Mouse (Mus musculus) cerebellum, adult 2 months (tissue): ENCODE measurements around the gene Fbxo11. TPM values are rescaled to one million over a fixed set of nuclear protein-coding genes. Genes with fewer than 3 reads are reported as not detected.

Experiments used
- DNase-seq, 2 experiments: peaks; one replicate each; pipeline ENCODE4 v3.0.0; 2021
- H3K27ac ChIP-seq: fragments of 200-500 bp; 2 replicates; pipeline ENCODE4 v1.5.1; 2012; ENCODE audit warnings: low read length, control low read depth, inconsistent platforms; ENCODE audit not compliant: insufficient read depth
- H3K27me3 ChIP-seq: fragments of 200-500 bp; 2 replicates; pipeline ENCODE4 v1.6.1; 2012; ENCODE audit warnings: inconsistent platforms, mild to moderate bottlenecking, low read length, moderate library complexity; ENCODE audit not compliant: control insufficient read depth, insufficient read depth
- H3K4me1 ChIP-seq: fragments of 200-500 bp; 2 replicates; pipeline ENCODE4 v1.6.1; 2011; ENCODE audit warnings: low read length; ENCODE audit not compliant: control insufficient read depth, insufficient read depth
- H3K4me3 ChIP-seq: fragments of 200-500 bp; replicated peaks from 2 replicates; pipeline ENCODE3; 2011; ENCODE audit warnings: mild to moderate bottlenecking, low read depth, low read length, control low read depth; ENCODE audit not compliant: insufficient read depth
- CTCF ChIP-seq: fragments of 200-500 bp; IDR thresholded peaks from 2 replicates; pipeline ENCODE4 v1.5.1; 2011; ENCODE audit warnings: low read depth, mild to moderate bottlenecking, control low read depth, low read length, moderate library complexity, borderline replicate concordance; ENCODE audit not compliant: insufficient read depth
- POLR2A ChIP-seq: fragments of 200-500 bp; IDR thresholded peaks from 2 replicates; pipeline ENCODE4 v1.6.1; 2011; ENCODE audit warnings: low read length, control low read depth, borderline replicate concordance; ENCODE audit not compliant: insufficient read depth
- WGBS: fragments of 180-500 bp; shearing (Covaris S2); methylation state at CpG from one replicate; pipeline ENCODE4 v1.1.7; 2018; 5-methylcytosine and 5-hydroxymethylcytosine counted together
- polyA plus RNA-seq: library from polyadenylated mRNA; depleted of rRNA; stranded (reverse); fragments of >200 nt; gene quantifications from 2 replicates; pipeline ENCODE4 v1.2.3, GENCODE M21; 2012

Gene Fbxo11
- polyA plus RNA-seq, 1 experiment = 73.1 TPM

GRCm38 (mm10) chr17:88102597-88102996 lies 37.5 kb upstream of the Fbxo11 start:
- Histone ChIP-seq H3K27me3 (no peaks in the 10 kb centered on the region), H3K27ac (no peak overlapping the region), H3K4me1 (no peaks in the 10 kb centered on the region), H3K4me3 (no peak overlapping the region)
- DNase-seq = no peak
- 80% methylated on average over 7 of the region's 7 CpGs for WGBS
- no peak for TF ChIP-seq CTCF
- no peak for TF ChIP-seq POLR2A

GRCm38 (mm10) chr17:88098181-88098852 lies 33.2 kb upstream of the Fbxo11 start:
- no peaks in the 10 kb centered on the region for H3K27me3 ChIP-seq
- no peaks in the 10 kb centered on the region for H3K4me1 ChIP-seq
- no peak overlapping the region for H3K27ac ChIP-seq
- DNase-seq = no peak
- no peak for TF ChIP-seq POLR2A
- no peak for TF ChIP-seq CTCF
- WGBS = 89% methylated on average over 9 of the region's 9 CpGs
- H3K4me3 ChIP-seq = no peak overlapping the region

GRCm38 (mm10) chr17:88097543-88097942 lies 32.5 kb upstream of the Fbxo11 start:
- no peak for TF ChIP-seq POLR2A
- no peak for TF ChIP-seq CTCF
- Histone ChIP-seq H3K27me3 (no peaks in the 10 kb centered on the region), H3K27ac (no peak overlapping the region), H3K4me1 (no peaks in the 10 kb centered on the region), H3K4me3 (no peak overlapping the region)
- DNase-seq = no peak
- 95% methylated on average over 3 of the region's 3 CpGs for WGBS

GRCm38 (mm10) chr17:88096809-88097399 lies 31.8 kb upstream of the Fbxo11 start:
- 83% methylated on average over 12 of the region's 12 CpGs for WGBS
- Histone ChIP-seq H3K27ac (no peak overlapping the region), H3K27me3 (no peaks in the 10 kb centered on the region), H3K4me3 (no peak overlapping the region), H3K4me1 (no peaks in the 10 kb centered on the region)
- no peak for DNase-seq
- TF ChIP-seq POLR2A = no peak
- no peak for TF ChIP-seq CTCF

GRCm38 (mm10) chr17:88095517-88096198 lies 30.6 kb upstream of the Fbxo11 start:
- DNase-seq = no peak
- no peaks in the 10 kb centered on the region for H3K27me3 ChIP-seq
- WGBS = 56% methylated on average over 10 of the region's 10 CpGs
- TF ChIP-seq CTCF = no peak
- no peak for TF ChIP-seq POLR2A
- H3K4me3 ChIP-seq = no peak overlapping the region
- no peak overlapping the region for H3K27ac ChIP-seq
- no peaks in the 10 kb centered on the region for H3K4me1 ChIP-seq

GRCm38 (mm10) chr17:88094327-88094726 lies 29.2 kb upstream of the Fbxo11 start:
- no peaks in the 10 kb centered on the region for H3K4me1 ChIP-seq
- no peak overlapping the region for H3K27ac ChIP-seq
- WGBS = 18% methylated on average over 12 of the region's 12 CpGs
- H3K27me3 ChIP-seq = no peaks in the 10 kb centered on the region
- no peak overlapping the region for H3K4me3 ChIP-seq
- DNase-seq = no peak
- TF ChIP-seq POLR2A (no peak), CTCF (no peak)

- H3K4me3 ChIP-seq = no peak overlapping the region
- H3K4me1 ChIP-seq = no peaks in the 10 kb centered on the region
- H3K27me3 ChIP-seq = no peaks in the 10 kb centered on the region
- 35% methylated on average over 10 of the region's 10 CpGs for WGBS
- TF ChIP-seq CTCF (no peak), POLR2A (no peak)
- no peak for DNase-seq
- no peak overlapping the region for H3K27ac ChIP-seq
These were observed 28.7 kb upstream of the Fbxo11 start for GRCm38 (mm10) chr17:88093798-88094197.

GRCm38 (mm10) chr17:88085976-88086375 lies 20.9 kb upstream of the Fbxo11 start:
- H3K4me1 ChIP-seq = no peaks in the 10 kb centered on the region
- TF ChIP-seq POLR2A (no peak), CTCF (no peak)
- 85% methylated on average over 11 of the region's 11 CpGs for WGBS

More at GRCm38 (mm10) chr17:88085976-88086375, 20.9 kb upstream of the Fbxo11 start:
- H3K27ac ChIP-seq = no peak overlapping the region
- no peak for DNase-seq
- no peaks in the 10 kb centered on the region for H3K27me3 ChIP-seq
- no peak overlapping the region for H3K4me3 ChIP-seq
